Mouse (Mus musculus) stomach, postnatal 0 days (tissue): ENCODE results near the gene Fer. TPM values are rescaled to one million over a fixed set of nuclear protein-coding genes. Genes with fewer than 3 reads are reported as not detected.

Experiments
- ATAC-seq: fragments of 200-750 bp; cut with Nextera tagmentation; 2 replicates; pipeline ENCODE4 v1.8.0; 2017; ENCODE audit not compliant: low FRiP score, low TSS enrichment
- DNase-seq: peaks from one replicate; pipeline ENCODE4 v3.0.0-alpha.2; 2016; ENCODE audit warnings: low spot score
- H3K27ac ChIP-seq: fragments of 300-500 bp; sonication (generic); replicated peaks from 2 replicates; pipeline ENCODE4 v1.5.1; 2014; ENCODE audit warnings: mild to moderate bottlenecking, control low read depth
- H3K27me3 ChIP-seq: fragments of 300-500 bp; sonication (generic); 2 replicates; pipeline ENCODE4 v1.6.1; 2014; ENCODE audit warnings: low read length; ENCODE audit not compliant: control insufficient read depth, insufficient read depth
- H3K36me3 ChIP-seq: fragments of 300-500 bp; sonication (generic); 2 replicates; pipeline ENCODE4 v1.6.1; 2014; ENCODE audit warnings: low read length, mixed read lengths; ENCODE audit not compliant: control insufficient read depth, insufficient read depth
- H3K4me1 ChIP-seq: fragments of 300-500 bp; sonication (generic); replicated peaks from 2 replicates; pipeline ENCODE4 v1.6.1; 2014; ENCODE audit warnings: antibody characterized with exemption; ENCODE audit not compliant: control insufficient read depth, insufficient read depth
- H3K4me2 ChIP-seq: fragments of 300-500 bp; sonication (generic); replicated peaks from 2 replicates; pipeline ENCODE4 v1.6.1; 2014; ENCODE audit warnings: low read depth, mild to moderate bottlenecking, control low read depth, moderate library complexity
- H3K4me3 ChIP-seq: fragments of 300-500 bp; sonication (generic); 2 replicates; pipeline ENCODE4 v1.5.1; 2014; ENCODE audit warnings: low read depth, low read length, control low read depth
- H3K9ac ChIP-seq: fragments of 300-500 bp; sonication (generic); 2 replicates; pipeline ENCODE4 v1.6.1; 2014; ENCODE audit warnings: mild to moderate bottlenecking, low read length, control low read depth, mixed read lengths
- H3K9me3 ChIP-seq: fragments of 300-500 bp; sonication (generic); 2 replicates; pipeline ENCODE4 v1.6.1; 2016; ENCODE audit warnings: low read length; ENCODE audit not compliant: control insufficient read depth
- CTCF ChIP-seq: IDR thresholded peaks from 2 replicates; pipeline ENCODE4 v1.5.1; 2016; ENCODE audit warnings: antibody characterized with exemption, low read depth, mild to moderate bottlenecking, moderate library complexity
- EP300 ChIP-seq: optimal IDR thresholded peaks from 2 replicates; pipeline ENCODE3; 2016; ENCODE audit warnings: antibody characterized with exemption
- WGBS: fragments of 180-500 bp; shearing (Covaris S2); extraction: QIAGEN DNeasy Blood & Tissue Kit; methylation state at CpG from one replicate; pipeline ENCODE4 v1.1.7; 2014; 5-methylcytosine and 5-hydroxymethylcytosine counted together
- polyA plus RNA-seq: library from polyadenylated mRNA; unstranded; fragments of >200 nt; fragmentation: Nextera tagmentation; extraction: Ambion mirVana; gene quantifications from 2 replicates; pipeline ENCODE4 v1.2.1, GENCODE M21; 2015

Gene Fer
- polyA plus RNA-seq, 1 experiment from 2014 or later, result 18.5 TPM

DNA sequence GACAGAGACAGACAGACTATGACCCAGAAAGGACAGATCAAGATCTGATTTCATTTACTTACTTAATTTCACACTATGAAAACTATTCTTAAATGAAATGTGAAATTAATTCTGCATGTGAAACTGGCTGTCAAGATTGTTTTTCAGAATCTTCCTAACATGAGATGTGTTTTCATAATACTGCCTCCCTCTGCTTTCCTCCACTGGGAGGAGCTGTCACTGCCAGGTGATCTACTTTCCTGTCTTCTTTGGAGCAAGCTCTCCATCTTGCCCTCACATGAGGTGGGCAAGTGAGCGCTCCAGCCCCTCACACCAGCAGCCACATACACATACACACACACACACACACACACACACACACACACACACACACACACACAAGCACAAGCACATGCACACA is 108.1 kb downstream of the Fer start:
- Histone ChIP-seq H3K4me3 (no peak overlapping the region), H3K4me1 (no peaks in the 10 kb centered on the region), H3K9ac (no peak overlapping the region), H3K27me3 (no peaks in the 10 kb centered on the region), H3K27ac (no peak overlapping the region), H3K36me3 (no peaks in the 10 kb centered on the region), H3K4me2 (no peak overlapping the region), H3K9me3 (no peaks in the 10 kb centered on the region)
- DNase-seq, result no peak
- no peak for ATAC-seq
- no peak for TF ChIP-seq EP300
- TF ChIP-seq CTCF, result peak; percentile 41
- 85% methylated on average over 1 of the region's 1 CpGs for WGBS

DNA sequence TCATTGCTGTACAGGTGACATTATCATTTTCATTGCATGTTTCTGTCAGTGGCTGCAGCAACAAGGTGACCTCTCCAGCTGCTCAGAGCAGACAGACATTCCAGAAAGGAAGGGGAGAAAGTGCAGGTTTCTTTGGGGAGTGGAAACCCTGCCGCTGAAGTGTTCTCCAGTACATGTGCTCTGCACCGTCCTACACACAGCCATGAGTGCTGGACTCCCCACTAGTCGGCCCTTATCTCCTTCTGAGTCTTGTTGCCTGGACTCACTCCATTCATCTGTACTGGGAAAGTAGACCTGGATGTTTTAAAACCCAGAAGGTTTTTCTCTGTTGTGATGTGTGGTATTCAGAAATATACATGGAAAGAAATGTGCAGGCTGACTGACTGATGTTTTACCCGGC is 109.3 kb downstream of the Fer start:
- DNase-seq (no peak), ATAC-seq (no peak)

DNA sequence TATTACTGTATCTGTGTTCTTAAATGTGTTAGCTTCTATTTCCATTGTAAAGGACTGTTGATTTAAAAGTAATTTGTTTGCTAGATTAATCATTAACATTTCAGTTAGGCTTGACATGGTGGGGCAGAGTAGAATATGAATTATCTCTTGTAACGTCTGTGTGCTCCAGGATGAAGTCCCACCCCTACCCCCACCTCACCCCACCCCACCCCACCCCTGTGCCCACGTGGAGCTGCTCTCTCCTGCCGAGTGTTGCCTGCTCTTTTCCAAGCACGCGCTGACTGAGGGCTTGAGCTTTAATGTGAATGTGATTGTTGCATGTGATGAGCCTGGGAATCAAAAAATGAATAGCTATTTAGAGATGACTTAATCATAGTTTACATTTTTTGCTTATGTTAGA is 110.9 kb downstream of the Fer start:
- Histone ChIP-seq H3K36me3 (no peaks in the 10 kb centered on the region), H3K4me1 (no peaks in the 10 kb centered on the region), H3K9ac (no peak overlapping the region), H3K4me3 (no peak overlapping the region), H3K4me2 (no peak overlapping the region), H3K27ac (no peak overlapping the region), H3K27me3 (no peaks in the 10 kb centered on the region), H3K9me3 (no peaks in the 10 kb centered on the region)
- ATAC-seq (peak; percentile 72), DNase-seq (peak; percentile 55)
- WGBS, result 29% methylated on average over 5 of the region's 5 CpGs
- TF ChIP-seq CTCF (no peak), EP300 (no peak)

More for the DNA sequence above, 109.3 kb downstream of the Fer start:
- no peaks in the 10 kb centered on the region for H3K9me3 ChIP-seq
- no peak overlapping the region for H3K4me3 ChIP-seq
- 62% methylated on average over 4 of the region's 4 CpGs for WGBS
- no peak for TF ChIP-seq EP300
- TF ChIP-seq CTCF, result no peak
- no peaks in the 10 kb centered on the region for H3K36me3 ChIP-seq
- H3K9ac ChIP-seq, result no peak overlapping the region
- H3K27me3 ChIP-seq, result no peaks in the 10 kb centered on the region
- H3K4me1 ChIP-seq, result no peaks in the 10 kb centered on the region
- H3K27ac ChIP-seq, result no peak overlapping the region
- no peak overlapping the region for H3K4me2 ChIP-seq

DNA sequence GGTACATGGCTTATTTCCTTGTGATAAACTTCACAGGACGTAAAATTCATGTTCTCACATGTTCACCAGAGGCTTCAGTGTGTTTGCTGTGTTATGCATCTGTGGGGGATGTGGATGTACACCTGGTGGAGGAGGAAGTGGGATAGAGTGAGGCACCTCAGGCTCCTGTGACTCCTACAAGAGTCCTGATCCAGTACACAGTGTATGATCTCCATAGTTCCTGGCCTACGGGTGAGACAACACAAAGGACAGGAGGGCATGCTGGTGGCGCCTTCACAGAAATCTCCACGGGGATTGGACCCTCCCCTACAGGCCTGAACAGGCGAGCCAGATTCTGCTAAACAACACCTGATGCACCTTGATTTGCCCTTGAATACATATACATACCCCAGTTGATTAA is 111.4 kb downstream of the Fer start:
- no peaks in the 10 kb centered on the region for H3K9me3 ChIP-seq
- no peak overlapping the region for H3K4me2 ChIP-seq
- H3K4me1 ChIP-seq, result no peaks in the 10 kb centered on the region
- TF ChIP-seq CTCF (no peak), EP300 (no peak)
- no peaks in the 10 kb centered on the region for H3K36me3 ChIP-seq
- DNase-seq (no peak), ATAC-seq (peak; percentile 45; the same call in 1 of the 2 replicates)
- 68% methylated on average over 5 of the region's 5 CpGs for WGBS
- H3K27me3 ChIP-seq, result no peaks in the 10 kb centered on the region
- no peak overlapping the region for H3K9ac ChIP-seq
- H3K4me3 ChIP-seq, result no peak overlapping the region
- no peak overlapping the region for H3K27ac ChIP-seq

DNA sequence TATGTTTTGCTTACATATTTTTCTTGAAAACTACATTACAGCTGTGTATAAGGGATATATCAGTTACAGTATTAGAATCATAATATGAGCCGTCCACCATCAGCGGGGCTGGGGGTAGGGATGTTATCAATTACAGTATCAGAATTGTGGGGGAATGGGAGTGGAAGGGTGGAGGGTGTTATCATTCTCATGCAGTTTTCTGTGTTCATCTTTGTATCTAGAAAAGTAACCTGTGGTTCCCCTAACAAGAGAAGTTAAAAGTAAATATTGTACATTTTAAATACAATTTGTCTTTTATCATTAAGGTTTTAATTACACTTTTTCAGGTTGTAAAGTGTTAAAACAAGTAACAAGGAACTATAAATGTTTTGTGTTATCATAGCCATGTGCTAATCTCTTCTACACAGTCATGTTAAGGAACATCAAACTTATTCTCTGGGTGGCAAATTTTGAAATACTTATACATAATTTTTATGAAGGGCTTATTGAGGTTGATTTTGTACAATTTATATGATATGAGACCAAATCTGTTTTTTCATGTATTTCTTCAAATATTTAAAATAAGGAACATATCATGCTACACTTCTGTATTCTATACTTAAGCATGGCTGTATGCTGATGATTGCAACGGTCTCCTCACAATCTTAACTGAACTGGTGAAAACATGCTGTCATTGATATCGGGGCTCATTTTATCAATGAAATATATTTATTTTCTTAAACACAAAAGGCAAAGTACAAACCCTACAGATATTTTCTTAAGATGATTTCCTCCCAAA is 116.1 kb downstream of the Fer start:
- H3K4me1 ChIP-seq, result no peaks in the 10 kb centered on the region
- no peak overlapping the region for H3K9ac ChIP-seq
- no peak overlapping the region for H3K27ac ChIP-seq
- no peak for DNase-seq
- no peak for ATAC-seq
- no peaks in the 10 kb centered on the region for H3K9me3 ChIP-seq
- H3K36me3 ChIP-seq, result no peaks in the 10 kb centered on the region
- TF ChIP-seq CTCF (no peak), EP300 (no peak)
- WGBS, result 75% methylated on average over 4 of the region's 4 CpGs
- H3K4me3 ChIP-seq, result no peak overlapping the region
- H3K27me3 ChIP-seq, result no peaks in the 10 kb centered on the region
- no peak overlapping the region for H3K4me2 ChIP-seq

DNA sequence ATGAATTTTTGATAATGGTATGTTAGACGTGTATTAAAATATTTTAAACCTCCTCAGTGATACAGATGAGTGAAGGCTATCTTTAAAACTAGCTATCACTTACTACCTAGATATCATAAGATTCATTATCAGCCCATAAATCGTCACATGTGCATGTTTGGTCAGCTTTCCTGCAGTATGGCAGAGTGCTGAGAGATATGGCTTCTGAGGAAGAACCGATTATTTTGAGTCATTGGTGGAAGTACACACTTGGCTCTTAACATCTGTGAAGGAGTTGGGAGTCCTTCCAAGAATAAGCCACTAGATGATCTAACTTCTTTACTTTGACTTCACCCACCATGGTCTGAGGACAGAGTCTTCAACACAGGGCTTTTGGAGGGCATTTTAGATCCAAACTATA is 117.3 kb downstream of the Fer start:
- ATAC-seq (no peak), DNase-seq (no peak)
- Histone ChIP-seq H3K9me3 (no peaks in the 10 kb centered on the region), H3K9ac (no peak overlapping the region), H3K36me3 (no peaks in the 10 kb centered on the region), H3K27me3 (no peaks in the 10 kb centered on the region), H3K4me3 (no peak overlapping the region), H3K4me2 (no peak overlapping the region), H3K27ac (no peak overlapping the region), H3K4me1 (no peaks in the 10 kb centered on the region)
- 75% methylated on average over 3 of the region's 3 CpGs for WGBS
- no peak for TF ChIP-seq EP300
- TF ChIP-seq CTCF, result no peak
